Mouse (Mus musculus) layer of hippocampus, adult 11-12 months (tissue): ENCODE results near the gene Zfp941.
"Not testable (repeated sequence)": the region's sequence is repeated elsewhere in the genome, so short reads cannot be mapped to it uniquely, and the experiment has no call there.

ENCODE experiments used
- DNase-seq: peaks from one replicate; pipeline ENCODE4 v3.0.0; 2022; ENCODE audit warnings: low spot score

Gene Zfp941

GRCm38 (mm10) chr7:140780548-140780947 lies 41.4 kb downstream of the Zfp941 start:
- no peak for DNase-seq

DNA sequence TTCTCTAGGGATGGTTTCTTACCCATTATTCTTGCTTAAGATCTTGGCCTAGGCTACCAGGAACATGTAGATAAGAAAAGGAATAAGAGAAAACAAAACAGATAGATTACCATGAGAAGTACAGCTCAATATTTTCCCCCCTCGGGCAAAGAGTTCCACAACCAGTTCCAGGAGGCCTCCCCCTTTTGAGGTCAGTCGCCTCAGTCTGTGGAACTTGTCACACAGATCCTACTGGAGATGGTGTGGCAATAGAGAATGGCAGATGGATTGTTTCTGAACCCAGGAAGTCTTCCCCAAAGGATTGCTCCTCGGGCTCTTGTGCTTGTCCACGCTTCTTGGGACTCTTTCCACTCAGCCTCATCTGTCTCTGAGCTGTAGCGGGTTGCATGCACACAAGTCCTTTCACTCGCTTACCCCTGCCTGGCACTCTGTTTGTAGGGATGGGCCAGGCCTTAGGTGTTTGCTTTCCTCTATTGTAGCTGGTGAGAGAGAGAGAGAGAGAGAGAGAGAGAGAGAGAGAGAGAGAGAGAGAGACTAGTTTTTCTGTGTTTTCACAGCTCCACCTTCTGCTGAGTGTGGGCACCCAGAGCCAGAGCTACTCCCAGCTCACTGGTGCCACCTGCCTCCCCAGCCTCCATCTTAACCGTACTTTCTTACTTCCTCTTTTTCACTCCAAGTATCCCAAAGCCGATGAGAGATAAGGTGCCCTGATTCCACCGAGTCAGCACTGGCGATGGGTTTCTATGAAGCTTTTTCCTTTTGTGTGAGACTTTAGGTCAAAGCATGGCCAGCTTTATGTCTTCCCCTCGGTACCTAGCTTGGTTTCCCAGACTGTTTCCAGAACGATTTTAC lies 55.9 kb downstream of the Zfp941 start:
- DNase-seq, result no peak

DNA sequence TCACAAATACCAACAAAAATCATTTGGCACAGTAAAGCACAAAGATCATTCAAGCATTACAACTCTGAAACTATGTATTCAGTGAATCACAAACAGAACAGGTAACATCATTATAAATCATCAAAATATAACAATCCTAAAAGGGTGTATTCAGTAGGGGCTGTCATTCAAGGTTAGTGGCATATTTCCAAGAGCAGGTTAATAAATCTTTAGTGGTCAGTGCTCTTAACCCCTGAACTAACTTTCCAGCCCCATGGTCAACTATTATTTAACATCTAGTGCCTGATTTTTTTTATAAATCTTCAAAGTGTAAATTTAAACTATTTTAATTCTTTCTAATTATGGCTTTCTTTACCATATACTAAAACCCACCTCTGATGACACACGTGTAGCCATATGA lies 56.6 kb downstream of the Zfp941 start:
- not testable (repeated sequence) for DNase-seq

DNA sequence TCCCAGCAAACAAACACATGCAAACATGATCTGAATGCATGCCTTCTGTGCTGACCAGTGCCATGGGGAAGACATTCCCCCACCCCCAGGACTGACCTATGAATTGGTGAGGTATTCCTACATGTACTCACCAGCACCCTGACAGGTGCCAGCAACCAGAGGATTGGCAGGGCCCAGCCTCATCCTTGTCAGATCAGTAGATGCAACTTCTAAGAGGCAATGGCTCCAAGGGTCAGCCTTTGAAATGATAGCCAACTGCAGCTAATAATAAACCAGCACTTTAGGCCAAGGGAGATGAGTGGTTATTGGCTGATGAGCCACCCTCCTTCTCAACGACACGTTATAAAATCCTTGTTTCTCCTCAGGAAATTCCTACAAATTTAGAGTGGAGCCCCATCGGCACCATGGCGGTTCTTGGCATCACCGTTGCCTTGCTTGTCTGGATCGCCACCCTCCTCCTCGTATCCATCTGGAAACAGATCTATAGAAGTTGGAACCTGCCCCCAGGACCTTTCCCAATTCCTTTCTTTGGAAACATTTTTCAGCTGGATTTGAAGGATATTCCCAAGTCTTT lies 58.4 kb downstream of the Zfp941 start, which contains the start of gene Cyp2e1:
Gene Cyp2e1, plus strand, starts transcription at position 293 of the 574 bp plus-strand sequence.
- DNase-seq, result no peak

GRCm38 (mm10) chr7:140760647-140761046 lies 61.3 kb downstream of the Zfp941 start:
- no peak for DNase-seq
